Mouse (Mus musculus) bone marrow macrophage, adult 2 months (primary cell): ENCODE measurements around the gene Ccnd1.

Experiments used
- CTCF ChIP-seq: IDR thresholded peaks from 2 replicates; pipeline ENCODE4 v1.5.1; 2012; ENCODE audit warnings: low read depth, mild to moderate bottlenecking, low read length, moderate library complexity
- POLR2A ChIP-seq: IDR thresholded peaks from 2 replicates; pipeline ENCODE4 v1.6.1; 2012; ENCODE audit warnings: mild to moderate bottlenecking, low read depth, low read length, borderline replicate concordance

- TF ChIP-seq CTCF (no peak), POLR2A (no peak)
Observed at GRCm38 (mm10) chr7:144963911-144964310, 24.2 kb upstream of the Ccnd1 start.
